Mouse (Mus musculus) liver, postnatal 0 days (tissue): ENCODE data around the gene Asxl1.

Experiments
- CTCF ChIP-seq: sonication (generic); IDR thresholded peaks from 2 replicates; pipeline ENCODE4 v1.5.1; 2016; ENCODE audit warnings: antibody characterized with exemption, low read depth
- EP300 ChIP-seq: IDR thresholded peaks from 2 replicates; pipeline ENCODE4 v1.6.1; 2016; ENCODE audit warnings: antibody characterized with exemption, low read depth, mild to moderate bottlenecking

DNA sequence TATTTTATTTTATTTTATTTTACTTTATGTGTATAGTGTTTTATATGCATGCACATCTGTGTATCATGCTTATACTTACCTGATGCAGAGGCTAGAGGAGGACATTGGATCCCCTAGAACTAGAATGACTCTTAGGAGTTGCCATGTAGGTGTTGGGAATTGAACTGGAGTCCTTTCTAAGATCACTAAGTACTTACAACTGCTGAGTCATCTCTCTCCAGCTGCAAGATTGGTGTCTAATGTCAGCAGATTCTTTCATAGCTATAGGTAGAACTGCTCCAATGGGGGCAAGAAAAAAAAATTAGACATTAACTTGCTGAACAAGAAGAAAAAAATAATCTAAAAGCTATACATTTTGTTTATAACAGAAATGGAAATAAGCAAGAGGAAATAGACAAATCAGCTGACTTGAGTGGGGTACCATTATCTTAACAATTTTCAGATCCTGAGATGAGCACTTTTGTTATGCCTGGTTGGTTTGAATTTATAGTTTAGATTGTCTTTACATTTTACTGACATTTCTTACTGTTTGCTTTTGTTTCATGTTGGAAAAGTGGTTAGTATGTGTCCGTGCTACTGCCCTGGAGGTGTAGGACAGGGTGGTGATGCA lies 15.6 kb downstream of the Asxl1 start:
- TF ChIP-seq CTCF, result no peak
- TF ChIP-seq EP300, result no peak
